Mouse (Mus musculus): ENCODE results near the gene Siae. TPM values are rescaled to one million over a fixed set of nuclear protein-coding genes. Genes with fewer than 3 reads are reported as not detected.

The Siae gene
- polyA plus RNA-seq (2017; shearing (Covaris generic)) = 10 to 100 TPM in 1 of 2 experiments, 1 to 10 TPM in 1; 9.7 to 13.6 TPM

DNA sequence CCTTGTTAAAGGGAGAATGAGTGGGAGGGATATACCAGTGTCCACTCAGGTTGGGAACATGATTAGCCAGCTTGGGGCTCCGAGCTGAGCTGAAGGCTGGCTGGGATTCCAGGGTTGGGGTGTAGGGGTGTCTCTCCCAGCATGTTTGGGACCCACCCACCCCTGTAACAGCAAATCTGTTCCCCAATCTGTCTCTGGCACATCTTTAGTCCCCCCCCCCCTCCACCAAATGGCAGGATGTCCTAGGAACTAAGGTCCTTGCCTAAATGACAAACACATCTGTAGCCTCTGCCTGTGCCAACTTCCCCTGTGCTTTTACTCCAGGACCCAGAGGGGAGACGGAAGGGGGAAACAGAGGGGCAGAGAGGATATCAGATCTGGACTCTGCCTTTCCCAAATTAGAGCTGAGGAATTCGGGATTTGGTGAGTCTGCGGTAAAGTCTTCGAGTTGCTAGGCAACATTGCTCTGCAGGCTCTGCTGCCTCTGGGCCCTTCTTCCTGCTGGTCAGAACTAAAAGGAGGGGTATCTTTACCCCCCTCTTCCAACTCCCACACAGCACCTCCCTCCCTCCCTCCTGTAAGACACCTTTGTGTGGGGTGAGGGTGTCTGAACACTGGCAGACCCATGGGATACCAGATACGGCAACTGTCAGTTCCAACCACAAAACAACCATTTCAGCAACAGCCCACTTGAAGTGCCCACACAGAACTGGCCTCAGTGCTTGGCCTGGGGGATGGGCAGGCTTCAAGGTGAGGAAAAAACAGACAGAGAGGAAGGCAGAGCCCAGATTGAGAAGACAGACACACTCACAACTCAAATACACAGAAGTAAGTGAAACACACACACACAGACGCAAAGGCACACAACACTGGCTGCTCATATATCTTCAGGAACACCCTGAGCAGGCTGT, at the start of gene Siae:
Gene Siae, plus strand, starts transcription at position 861 of the 911 bp plus-strand sequence.
- no peak for ATAC-seq

DNA sequence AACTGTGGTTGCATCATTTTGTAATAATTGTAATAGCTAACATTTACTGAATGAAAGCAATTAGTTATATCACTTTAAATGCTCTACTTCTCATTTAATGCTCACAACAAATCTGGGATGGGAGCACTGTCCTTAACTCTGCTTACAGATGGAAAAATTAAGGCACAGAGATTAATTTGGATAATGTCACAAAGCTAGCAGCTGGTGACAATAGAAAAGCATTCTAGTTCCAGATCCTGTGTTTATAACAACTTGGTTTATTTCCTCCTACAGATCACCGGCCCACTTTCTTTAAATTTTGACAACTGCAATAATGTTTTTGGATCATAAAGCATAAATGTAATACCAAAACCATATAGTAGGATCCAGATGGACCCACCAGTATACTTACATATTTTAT, 49.5 kb upstream of the Siae start:
- no peak for ATAC-seq

DNA sequence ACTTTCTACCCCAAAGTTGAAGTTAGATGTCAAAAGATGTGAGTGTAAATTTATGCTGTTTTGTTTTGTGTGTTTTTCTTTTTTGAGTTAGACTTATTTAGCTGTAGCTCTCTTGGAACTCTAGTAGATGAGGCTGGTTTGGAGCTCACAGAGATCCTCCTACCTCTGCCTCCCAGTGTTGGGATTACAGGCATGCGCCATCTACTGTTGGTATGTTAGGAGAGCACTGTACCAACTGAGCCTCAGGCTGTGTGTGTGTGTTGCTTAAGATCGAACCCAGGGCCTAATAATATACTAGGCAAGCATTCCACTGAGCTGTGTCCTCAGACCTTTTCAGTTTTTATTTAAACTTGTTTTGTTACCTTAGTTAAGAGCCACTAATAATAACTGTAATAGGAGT, 43.4 kb upstream of the Siae start:
- no peak for ATAC-seq

DNA sequence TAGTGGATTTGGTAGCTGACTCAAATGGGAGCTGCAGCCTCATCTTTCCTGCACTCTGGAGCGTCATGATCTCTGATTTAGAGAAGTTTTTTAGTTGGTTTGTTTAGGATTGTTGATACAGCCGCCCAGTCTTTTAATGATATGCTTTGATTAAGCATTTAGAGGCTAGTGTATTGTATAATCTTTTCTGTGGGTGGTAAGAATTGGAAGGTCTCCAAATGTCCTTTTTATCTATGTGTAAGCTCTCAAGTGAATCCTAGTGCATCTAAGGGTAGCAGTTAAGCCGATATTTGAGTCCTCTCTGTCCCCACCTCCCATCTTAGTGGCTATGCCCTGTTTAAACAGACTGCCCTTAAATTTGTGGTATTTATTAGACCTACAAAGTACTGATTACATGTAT, 41.0 kb upstream of the Siae start:
- ATAC-seq = no peak

DNA sequence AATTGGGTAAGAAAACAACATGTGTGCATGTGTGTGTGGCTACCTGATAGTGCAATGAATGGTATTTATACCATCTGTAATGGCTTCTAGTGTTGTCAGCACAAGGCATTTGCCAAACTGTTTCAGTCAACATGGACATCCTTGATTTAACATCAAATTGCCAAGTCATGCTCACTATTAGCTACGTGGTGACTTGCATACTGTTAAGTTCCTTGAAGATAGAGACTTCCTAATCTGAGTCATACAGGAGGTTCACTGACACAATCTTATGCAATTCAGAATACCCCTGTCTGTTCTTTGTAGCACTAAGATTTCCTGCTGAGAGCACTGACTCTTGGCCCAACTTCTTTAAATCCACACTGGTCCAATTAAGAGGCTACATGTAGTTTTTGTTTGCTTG, 38.0 kb upstream of the Siae start:
- ATAC-seq = no peak

DNA sequence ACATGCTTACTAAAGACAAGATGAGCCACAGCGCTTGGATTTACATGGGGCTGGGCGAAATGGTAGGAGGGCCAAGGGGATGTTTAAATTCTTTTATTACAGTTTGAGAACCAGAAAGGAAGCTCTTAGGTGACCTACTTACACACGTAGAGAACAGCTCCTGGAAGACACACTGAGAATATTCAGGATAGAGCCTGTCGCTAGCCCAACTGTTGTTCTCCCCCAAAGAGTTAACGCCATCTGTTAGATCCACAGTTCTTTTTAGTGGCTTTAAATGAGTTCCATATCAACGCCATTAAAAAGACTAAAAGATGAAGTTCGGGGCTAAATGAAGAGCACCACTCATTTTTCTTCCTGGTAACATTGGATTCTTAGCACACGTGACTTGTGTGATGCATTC, 36.5 kb upstream of the Siae start:
- ATAC-seq = no peak

DNA sequence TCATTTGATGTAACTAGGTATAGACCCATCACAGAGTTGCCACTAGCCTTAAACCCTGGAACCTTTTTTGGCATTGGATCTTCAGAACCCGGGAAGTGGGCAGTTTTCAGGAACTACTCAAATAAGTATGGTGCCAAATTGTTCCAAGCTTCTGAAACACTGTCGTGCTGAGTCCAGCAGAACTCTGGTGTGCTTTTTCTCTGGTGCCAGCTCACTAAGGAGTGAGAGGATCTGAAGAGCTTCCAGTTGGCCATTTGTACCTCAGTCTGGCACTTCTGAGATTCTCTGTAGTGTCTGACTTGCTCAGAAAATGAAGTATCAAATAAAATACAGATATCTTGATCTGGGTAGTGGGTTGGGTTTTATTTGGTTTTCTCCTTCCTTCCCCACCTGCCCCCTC, 35.5 kb upstream of the Siae start:
- ATAC-seq = no peak

DNA sequence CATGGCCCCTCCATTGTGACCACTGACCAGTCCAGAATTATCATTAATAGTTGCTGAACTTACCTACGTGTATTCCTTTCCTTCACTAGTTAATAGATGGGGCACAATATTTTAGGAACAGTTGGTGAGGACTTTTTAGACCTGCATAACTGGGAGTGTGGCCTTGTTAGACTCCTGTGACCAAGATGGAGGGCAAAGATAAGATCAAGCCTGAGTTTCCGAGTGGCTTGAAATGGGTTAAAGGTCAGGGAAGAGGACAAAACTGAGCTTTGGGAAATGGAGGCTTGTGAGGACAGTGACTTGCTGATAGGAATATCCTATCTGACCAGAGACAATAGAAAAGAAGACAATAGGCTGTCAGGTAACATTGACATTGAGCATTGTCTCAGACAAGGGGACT, 30.0 kb upstream of the Siae start:
- ATAC-seq = no peak

DNA sequence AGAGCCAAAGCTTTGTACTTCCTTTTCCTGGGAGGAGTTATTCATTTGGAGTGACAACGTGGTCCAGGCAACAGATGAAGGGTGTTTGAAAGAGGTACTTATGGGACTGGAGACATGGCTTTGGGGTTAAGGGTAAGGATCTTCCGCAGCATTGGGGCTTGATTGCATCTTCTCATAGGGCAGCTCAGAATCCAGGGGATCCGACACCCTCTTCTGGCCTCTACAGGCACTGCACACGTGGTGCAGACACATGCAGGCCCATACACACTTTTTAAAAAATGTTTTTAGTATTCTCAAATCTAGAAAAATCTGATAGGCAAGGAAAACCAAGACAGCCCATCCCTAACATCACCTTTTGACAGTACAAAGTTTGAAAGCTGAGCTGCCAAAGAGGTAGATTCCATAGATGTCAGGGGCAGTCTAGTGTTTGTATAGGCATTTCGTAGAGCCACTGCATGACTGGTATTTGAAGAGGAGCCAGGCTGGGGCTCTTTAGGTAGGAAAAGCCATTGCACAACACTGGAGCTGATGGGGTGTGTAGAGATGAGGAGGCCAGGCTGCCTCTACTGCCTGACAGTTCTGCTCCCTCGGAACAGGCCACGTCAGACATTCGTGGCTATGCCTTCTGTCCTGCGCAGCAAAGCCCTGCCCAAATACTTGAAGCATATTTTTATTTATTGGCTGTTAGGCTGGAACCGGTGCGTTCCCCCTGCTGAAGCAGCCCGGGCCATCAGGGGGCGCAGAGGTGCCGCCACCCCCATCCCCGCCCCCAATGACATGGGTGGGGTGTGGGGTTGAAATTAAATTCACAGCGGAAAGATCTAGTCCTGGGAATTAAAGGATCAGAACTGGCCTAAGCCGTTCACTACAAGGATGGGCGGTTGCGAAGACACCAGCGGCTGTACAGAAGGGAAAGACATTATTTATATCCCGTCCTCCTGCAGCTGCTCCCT, 28.8 kb upstream of the Siae start:
- no peak for ATAC-seq

DNA sequence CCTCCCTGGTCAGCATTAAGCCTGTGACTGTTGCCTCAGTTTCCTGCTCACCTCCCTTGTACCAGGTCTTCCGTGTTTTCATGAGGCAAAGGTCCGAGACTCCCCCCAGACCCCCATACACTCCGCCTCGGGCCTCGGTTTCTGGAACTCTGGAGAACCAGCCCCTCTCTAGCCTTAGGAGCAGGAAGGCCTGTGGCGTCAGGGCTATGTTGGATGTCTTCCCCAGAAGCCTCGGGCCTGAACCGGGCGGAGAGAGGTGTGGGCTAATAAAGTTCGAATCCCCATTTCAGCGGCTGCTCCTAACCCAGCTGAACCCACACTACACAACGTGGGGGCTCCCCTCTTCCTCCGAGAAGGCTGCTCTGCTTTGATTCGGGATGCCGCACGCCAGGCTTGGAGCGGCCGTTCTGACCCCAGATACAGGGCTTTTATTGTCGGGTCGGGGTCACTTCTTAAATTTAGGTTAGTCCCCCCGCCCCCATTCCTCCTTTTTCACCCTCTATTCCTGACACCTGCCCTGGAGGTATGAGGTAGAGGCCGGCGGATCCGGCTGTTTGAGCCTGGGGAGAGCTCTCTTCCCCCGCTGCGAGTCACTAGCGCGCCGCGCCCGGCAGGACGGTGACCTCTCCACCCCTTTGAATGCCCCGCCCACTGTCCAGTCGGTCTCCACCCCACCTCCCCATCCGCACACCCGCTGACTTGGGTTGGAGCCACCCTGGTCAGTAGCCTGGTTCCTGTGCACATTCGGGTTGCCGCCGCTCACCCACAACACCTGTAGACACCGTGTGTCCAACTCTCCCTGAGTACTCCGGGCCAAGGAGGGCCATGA, 27.9 kb upstream of the Siae start, which contains the start of gene Esam:
Gene Esam, plus strand, starts transcription at position 683 of the 829 bp plus-strand sequence.
- no peak for ATAC-seq

DNA sequence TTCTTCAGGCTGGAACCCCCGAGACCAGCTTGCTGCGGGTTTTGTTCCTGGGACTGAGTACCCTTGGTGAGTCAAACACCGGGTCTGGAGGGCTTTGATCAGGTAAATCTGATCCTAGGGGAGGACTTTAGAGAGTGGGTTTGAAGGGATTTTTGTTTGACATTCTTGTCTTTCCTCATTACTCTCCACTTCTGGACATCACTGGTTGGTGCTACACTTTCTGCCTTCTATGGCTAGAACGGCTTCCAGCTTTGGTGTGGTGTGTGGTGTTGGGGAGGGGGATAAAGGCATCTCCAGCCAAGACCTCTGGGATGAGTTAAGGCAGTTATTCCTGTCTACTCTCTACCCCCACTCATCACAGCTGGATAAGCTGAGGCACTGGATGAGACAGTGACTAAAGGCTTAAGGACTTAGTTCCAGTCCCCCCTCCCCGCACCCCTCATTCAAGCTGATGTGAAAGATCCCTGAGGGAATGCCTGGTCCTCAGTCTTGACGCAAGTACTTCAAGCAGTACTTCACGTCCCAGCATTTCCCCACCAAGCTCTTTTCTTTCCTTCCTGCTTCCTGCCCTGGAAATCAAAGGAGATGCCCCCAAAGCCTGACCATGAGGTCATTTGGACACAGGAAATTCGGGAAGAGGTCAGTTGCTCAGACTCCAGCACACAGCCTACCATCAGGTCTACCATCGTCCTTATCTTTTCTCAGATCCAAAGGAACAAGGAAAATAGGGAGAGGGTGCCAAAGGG, 27.1 kb upstream of the Siae start:
- no peak for ATAC-seq

DNA sequence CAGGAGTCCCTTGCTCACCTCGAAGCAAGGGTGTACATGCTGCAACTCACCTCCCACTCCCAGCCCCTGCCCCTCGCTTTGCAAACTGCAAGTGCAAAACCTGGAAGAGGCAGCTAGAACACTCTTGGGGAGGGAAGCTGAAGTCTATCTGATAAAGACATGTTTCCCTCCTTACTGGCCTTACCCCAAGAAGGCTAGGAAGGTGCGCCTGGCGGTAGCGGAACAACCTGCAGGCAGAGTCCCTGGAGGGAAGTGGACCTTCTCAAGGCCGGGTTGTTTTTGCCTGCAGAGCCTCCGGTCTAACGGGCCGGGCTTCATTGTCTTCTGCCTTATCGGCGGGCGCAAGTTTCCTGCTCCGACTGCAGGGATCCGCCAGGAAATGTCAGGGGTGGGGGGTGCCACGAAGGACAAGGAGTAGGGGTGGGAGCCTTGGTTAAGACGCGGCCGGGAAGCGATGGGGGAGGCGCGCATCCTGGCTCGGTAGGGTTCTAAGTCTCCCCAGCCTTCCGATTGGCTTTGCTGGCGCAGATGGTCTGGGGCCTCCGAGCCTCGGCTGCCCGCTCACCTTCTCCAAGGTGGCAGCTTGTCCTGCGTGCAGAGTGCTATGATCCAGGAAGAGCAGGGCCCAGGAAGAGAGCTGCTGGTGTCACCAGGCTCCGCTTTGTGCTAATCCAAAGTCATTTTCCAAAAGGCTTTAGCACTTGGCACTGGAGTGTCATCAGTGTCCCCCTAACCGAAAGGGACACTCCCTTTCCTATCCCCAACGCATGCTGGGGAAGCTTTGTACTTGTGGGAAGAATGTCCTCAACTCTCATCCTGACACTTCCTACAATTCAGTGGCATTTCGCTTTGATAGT, 25.2 kb upstream of the Siae start:
- no peak for ATAC-seq

DNA sequence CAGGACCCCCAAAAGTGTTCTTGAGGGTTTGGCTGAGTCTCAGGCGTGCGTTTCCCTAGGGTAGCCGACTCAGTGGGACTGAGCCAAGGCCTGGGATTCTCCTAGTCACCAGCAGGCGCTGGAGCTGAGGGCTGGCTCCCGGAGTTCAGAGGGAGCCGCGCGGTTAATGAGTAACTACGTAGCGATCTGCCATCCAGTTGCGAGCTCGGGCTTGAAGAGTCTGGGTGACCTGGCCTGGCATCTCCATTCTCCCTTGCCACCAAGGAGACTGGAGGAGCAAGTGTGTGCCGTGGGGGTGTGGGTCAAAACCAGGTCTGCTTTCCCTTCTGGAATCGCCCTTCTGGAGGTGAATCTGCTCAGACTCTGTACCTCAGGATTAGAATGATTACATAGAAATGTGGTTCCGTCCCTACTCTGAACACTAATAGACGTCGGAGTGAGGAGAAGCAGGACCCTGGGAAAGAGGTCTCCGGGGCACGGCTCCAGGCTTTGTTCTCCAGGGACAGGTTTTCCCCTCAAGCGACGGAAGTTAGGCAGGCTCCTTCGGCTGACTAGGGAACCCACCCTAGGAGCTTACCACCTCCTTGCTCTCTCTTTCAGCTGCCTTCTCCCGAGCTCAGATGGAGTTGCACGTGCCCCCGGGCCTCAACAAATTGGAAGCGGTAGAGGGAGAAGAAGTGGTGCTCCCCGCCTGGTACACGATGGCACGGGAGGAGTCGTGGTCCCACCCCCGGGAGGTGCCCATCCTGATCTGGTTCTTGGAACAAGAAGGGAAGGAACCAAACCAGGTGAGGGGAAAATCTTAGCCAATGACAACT, 24.4 kb upstream of the Siae start:
- ATAC-seq = no peak

DNA sequence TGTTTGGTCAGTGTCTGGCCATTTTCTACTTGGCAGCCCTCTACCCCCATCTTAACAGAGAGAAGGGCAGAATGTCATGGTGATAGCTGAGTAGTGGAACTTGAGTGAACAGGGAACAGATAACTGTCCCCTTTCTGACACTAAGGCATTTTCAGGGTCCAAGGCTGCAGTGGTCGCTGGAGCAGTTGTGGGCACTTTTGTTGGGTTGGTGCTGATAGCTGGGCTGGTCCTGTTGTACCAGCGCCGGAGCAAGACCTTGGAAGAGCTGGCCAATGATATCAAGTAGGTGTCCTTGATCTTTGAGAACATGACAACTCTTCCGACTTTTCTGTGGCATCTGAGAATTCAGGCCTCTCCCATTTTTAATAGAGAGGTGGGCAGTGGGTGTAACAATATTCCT, 18.6 kb upstream of the Siae start:
- no peak for ATAC-seq

DNA sequence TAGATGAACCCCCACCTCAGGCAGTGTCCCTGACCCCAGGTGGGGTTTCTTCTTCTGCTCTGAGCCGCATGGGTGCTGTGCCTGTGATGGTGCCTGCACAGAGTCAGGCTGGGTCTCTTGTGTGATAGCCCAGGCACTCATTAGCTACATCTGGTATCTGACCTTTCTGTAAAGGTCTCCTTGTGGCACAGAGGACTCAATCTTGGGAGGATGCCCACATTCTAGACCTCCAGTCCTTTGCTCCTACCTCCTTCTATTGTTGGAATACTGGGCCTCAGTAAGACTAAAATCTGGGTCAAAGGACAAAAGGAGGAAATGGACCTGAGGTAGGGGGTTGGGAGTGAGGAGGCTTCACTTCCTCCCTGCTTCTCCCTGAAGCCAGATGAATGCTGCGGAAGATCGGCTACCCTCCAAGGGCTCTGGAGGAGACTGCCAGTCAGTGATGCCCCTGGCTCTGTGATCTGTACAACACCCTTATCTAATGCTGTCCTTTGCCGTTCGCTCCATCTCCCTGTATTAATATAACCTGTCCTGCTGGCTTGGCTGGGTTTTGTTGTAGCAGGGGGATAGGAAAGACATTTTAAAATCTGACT, 17.7 kb upstream of the Siae start:
- ATAC-seq = no peak

DNA sequence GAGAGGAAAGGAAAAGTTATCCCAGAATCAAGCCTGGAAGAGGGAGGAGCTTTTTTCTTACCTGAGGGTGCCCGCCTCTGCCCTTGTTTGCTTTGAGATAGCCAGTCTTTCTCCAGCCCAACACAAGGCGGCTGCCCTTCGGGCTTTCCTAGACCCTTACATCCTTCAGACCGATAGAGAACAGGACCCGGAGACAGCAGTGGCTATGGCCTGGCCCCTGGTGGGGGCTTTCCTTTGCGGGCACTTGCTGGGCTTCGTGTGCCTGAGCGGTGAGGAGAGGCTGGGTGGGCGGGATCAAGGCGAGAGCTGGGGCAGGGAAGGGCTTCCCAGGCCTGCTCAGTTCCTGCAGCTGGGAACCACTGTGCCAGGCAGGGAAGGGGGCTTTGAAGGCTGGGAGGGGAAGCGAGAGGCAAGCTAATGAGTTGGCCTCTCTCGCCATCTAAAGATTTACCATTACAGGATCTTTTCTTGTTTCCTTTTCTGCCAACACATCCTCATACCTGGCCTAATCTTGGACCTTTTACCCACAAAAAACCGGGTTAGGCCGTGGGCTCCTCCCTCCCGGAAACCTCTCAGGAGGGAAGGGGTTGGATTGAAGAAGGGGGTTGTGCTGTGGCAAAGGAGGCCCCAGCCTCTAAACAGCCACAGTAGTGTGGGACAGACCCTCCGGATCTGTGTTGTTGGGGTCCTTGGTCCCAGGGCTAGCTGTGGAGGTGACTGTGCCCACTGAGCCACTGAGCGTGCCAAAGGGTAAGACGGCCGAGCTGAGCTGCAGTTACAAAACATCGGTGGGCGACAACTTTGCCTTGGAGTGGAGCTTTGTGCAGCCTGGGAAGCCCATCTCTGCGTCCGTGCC, 16.1 kb upstream of the Siae start, which contains the start of gene Vsig2:
Gene Vsig2, plus strand, starts transcription at position 86 of the 856 bp plus-strand sequence.
- ATAC-seq = no peak

DNA sequence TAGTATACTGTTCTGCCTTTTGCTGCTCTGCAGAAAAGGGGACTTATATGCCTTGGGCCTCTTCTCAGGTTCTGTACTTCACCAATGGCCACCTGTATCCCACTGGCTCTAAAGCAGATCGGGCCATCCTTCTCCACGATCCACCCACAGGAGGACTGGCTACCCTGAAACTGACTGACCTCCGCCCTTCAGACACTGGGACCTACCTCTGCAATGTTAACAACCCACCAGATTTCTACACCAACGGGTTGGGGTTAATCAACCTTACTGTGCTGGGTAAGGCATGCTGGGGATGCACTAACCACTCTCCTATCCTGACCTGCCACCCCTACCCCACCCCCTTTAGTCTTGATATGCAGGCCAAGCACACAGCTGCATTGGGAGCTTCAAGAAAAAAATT, 15.3 kb upstream of the Siae start:
- no peak for ATAC-seq
